Comparison of ENCODE assay signal across 19 mouse cellular contexts in genomic region chr16:10316493-10317196, GRCm38 (mm10). TPM values are rescaled to one million over a fixed set of nuclear protein-coding genes. Genes with fewer than 3 reads are reported as not detected.
DNase-seq lines count a peak whose midpoint lies in the region; ATAC-seq and TF ChIP-seq lines count a peak whose summit lies in the region.
"Had no signal": no experiment of that assay in that cellular context is flagged by ENCODE, and none has a peak within 500 bp of the region (broad histone marks: within the 10 kb centered on the region; RNA-seq: fewer than 3 reads in every experiment).

No protein-coding gene starts in this region.

- TF ChIP-seq CTCF in lung, embryonic 14.5 days (IDR thresholded peaks at IDR 0.05; ENCODE audit: low read depth), result no peak
- no peak for TF ChIP-seq CTCF in ES-Bruce4 (IDR thresholded peaks at IDR 0.05; ENCODE audit: low read depth, low read length)

- peak; percentile 57 for TF ChIP-seq EP300 in ES-Bruce4 (IDR thresholded peaks at IDR 0.05; ENCODE audit: insufficient read depth, low read depth, low read length)

- H3K4me2 ChIP-seq in lung, embryonic 14.5 days, result no peak overlapping the region
- H3K4me2 ChIP-seq: embryonic facial prominence, embryonic 13.5 days; forebrain, embryonic 12.5 days; heart, embryonic 12.5 days; hindbrain, embryonic 14.5 days had no signal

- peak; percentile 58 for DNase-seq in lung, embryonic 14.5 days
- no peak for DNase-seq in lung, postnatal 14 days
- peak; percentile 59 for DNase-seq in WW6 (ENCODE audit: low read depth, low spot score)
- no peak for DNase-seq in urinary bladder, postnatal 4 days (ENCODE audit: low spot score in 2 of 2)
- DNase-seq in cerebellum, postnatal 4 days (ENCODE audit: low spot score in 2 of 2), result no peak
- DNase-seq in spleen, postnatal 10 days (ENCODE audit: low spot score in 2 of 2), result no peak
- DNase-seq: adrenal gland, postnatal 10 days; cerebellum, adult 11-12 months; cerebellum, adult 9-10 months; cerebellum, postnatal 25 days; gastrocnemius, postnatal 25 days had no signal

- H3K36me3 ChIP-seq in lung, embryonic 14.5 days (ENCODE audit: insufficient read depth), result no peaks in the 10 kb centered on the region
- H3K36me3 ChIP-seq in ES-Bruce4 (ENCODE audit: control insufficient read depth, insufficient read depth, low read length, poor library complexity, severe bottlenecking), result no peaks in the 10 kb centered on the region
- H3K36me3 ChIP-seq: embryonic facial prominence, embryonic 13.5 days; forebrain, embryonic 12.5 days; heart, embryonic 12.5 days; hindbrain, embryonic 10.5 days had no signal

- H3K4me3 ChIP-seq in lung, embryonic 14.5 days (ENCODE audit: low read depth, low read length), result no peak overlapping the region
- no peak overlapping the region for H3K4me3 ChIP-seq in ES-Bruce4 (ENCODE audit: low read depth, low read length)
- H3K4me3 ChIP-seq: embryonic facial prominence, embryonic 13.5 days; forebrain, embryonic 12.5 days; heart, embryonic 12.5 days; hindbrain, embryonic 10.5 days had no signal

- ATAC-seq in lung, embryonic 14.5 days (ENCODE audit: insufficient read depth), result no peak
- ATAC-seq: forebrain, embryonic 16.5 days; Patski had no signal

- H3K9ac ChIP-seq in lung, embryonic 14.5 days, result no peak overlapping the region
- no peak overlapping the region for H3K9ac ChIP-seq in ES-Bruce4 (ENCODE audit: low read depth, poor library complexity, severe bottlenecking)
- H3K9ac ChIP-seq: embryonic facial prominence, embryonic 13.5 days; forebrain, embryonic 12.5 days; heart, embryonic 12.5 days; hindbrain, embryonic 14.5 days had no signal

- WGBS in lung, embryonic 14.5 days, result 63% methylated on average over 10 of the region's 10 CpGs

- TF ChIP-seq POLR2A in ES-Bruce4 (IDR thresholded peaks at IDR 0.05; ENCODE audit: insufficient read depth, low read length), result no peak

- peaks cover 12% of the 10 kb centered on the region for H3K4me1 ChIP-seq in lung, embryonic 14.5 days (ENCODE audit: insufficient read depth)
- peaks cover 2% of the 10 kb centered on the region for H3K4me1 ChIP-seq in ES-Bruce4 (ENCODE audit: control insufficient read depth, insufficient read depth, low read length)

- H3K27me3 ChIP-seq in lung, embryonic 14.5 days (ENCODE audit: insufficient read depth, low read length), result peaks cover 5% of the 10 kb centered on the region; the same call in 1 of the 2 replicates
- H3K27me3 ChIP-seq in ES-Bruce4 (ENCODE audit: control insufficient read depth, insufficient read depth, low read length, poor library complexity, severe bottlenecking), result peaks cover 2% of the 10 kb centered on the region; the same call in 1 of the 2 replicates
- H3K27me3 ChIP-seq: Patski had no signal

- no peak overlapping the region for H3K27ac ChIP-seq in lung, embryonic 14.5 days (ENCODE audit: low read depth)
- H3K27ac ChIP-seq in ES-Bruce4 (ENCODE audit: insufficient read depth, low read length), result no peak overlapping the region
- H3K27ac ChIP-seq: embryonic facial prominence, embryonic 13.5 days; forebrain, embryonic 12.5 days; hindbrain, embryonic 10.5 days; hindbrain, embryonic 14.5 days had no signal

- H3K9me3 ChIP-seq in lung, embryonic 14.5 days (ENCODE audit: low read depth, low read length), result no peaks in the 10 kb centered on the region
- no peaks in the 10 kb centered on the region for H3K9me3 ChIP-seq in ES-Bruce4 (replicated peaks; ENCODE audit: control insufficient read depth, insufficient read depth, low read length, poor library complexity, severe bottlenecking)
- H3K9me3 ChIP-seq: embryonic facial prominence, embryonic 13.5 days; heart, embryonic 12.5 days; hindbrain, embryonic 10.5 days had no signal

RNA-seq across cellular contexts. Expression of gene Emp2, which starts 2.9 kb away (rescaled TPM):
- 38.3 and 44.6 TPM in 2 replicates for polyA plus RNA-seq in lung, embryonic 14.5 days (2014; fragmentation: Nextera tagmentation; extraction: Ambion mirVana)
- polyA plus RNA-seq in ES-Bruce4 (2011; ENCODE audit: insufficient read depth, insufficient read length, low read depth, missing spikeins), result 22.3 and 22.7 TPM in 2 replicates

Comparison
In these comparisons a context has a peak if more than half of its experiments do, and no peak if none do; other contexts are left out.
1. DNase-seq: peak in lung, embryonic 14.5 days (single experiment) and WW6 (single experiment); none in lung, postnatal 14 days (single experiment), urinary bladder, postnatal 4 days (0 of 2), cerebellum, postnatal 4 days (0 of 2) and spleen, postnatal 10 days (0 of 2).